Mouse (Mus musculus) adipose tissue, adult 10 weeks (tissue): ENCODE data around the gene Ermp1. TPM values are rescaled to one million over a fixed set of nuclear protein-coding genes. Genes with fewer than 3 reads are reported as not detected.

ENCODE experiments used
- polyA plus RNA-seq: library from polyadenylated mRNA; stranded (reverse); fragments of 350-450 nt; fragmentation: Illumina TruSeq; extraction: RNeasy Lipid Tissue Mini Kit (QIAGEN cat#74804); gene quantifications from one replicate; pipeline ENCODE4 v1.2.3, GENCODE M21; 2014; ENCODE audit warnings: low read depth, low replicate concordance

Ermp1 gene
- 46.2 TPM for polyA plus RNA-seq

GRCm38 (mm10) chr19:29647651-29648549, at the start of gene Ermp1:
Ermp1 (minus strand) TSS chr19:29648415.

GRCm38 (mm10) chr19:29697245-29697874, 49.1 kb upstream of the Ermp1 start, which contains the start of gene Mlana:
Mlana (plus strand) TSS chr19:29697824.

Other genes with a start within 250 kb of the Ermp1 start
- gene Pdcd1lg2, start 237.5 kb downstream of the Ermp1 start, polyA plus RNA-seq = not detected
- gene Ric1, start 126.1 kb downstream of the Ermp1 start, polyA plus RNA-seq = 14.6 TPM
- gene Mlana, start 49.4 kb upstream of the Ermp1 start, polyA plus RNA-seq = not detected
- 11.1 TPM for gene 9930021J03Rik, start 157.6 kb upstream of the Ermp1 start, polyA plus RNA-seq
- gene Ranbp6, start 164.6 kb upstream of the Ermp1 start, polyA plus RNA-seq = 9.6 TPM